Mouse (Mus musculus): ENCODE measurements around the gene Ddx55. TPM values are rescaled to one million over a fixed set of nuclear protein-coding genes. Genes with fewer than 3 reads are reported as not detected.
"Not testable (repeated sequence)": the region's sequence is repeated elsewhere in the genome, so short reads cannot be mapped to it uniquely, and the experiment has no call there.

Gene Ddx55
- polyA plus RNA-seq, 1 experiment from 2014 or later, result 24.5 TPM

DNA sequence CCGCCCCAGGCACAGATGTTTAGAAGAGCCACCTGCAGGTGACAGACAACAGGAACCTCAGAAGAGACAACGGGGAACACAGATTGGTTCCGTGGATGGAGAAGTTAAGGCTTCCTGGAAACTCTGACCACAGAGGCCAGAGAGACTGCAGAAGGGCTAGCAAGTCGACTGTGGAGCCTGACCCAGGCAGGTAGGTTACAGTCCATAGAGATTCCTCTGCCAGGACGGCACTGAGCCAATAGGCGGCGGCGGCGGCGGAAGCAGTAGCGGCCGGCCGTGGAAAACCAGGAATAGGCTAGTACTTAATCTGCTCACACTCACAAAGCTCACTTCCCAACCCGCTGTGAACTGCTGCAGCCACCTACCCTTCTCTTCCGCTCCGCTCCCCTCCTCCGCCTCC is 15.9 kb upstream of the Ddx55 start:
- TF ChIP-seq CTCF (IDR thresholded peaks at IDR 0.05), result no peak
- CTCF ChIA-PET, result interaction anchor here (1.0 kb wide), 1 partner anchor 104 kb away, joined by 3 read pairs; no protein-coding TSS in a partner anchor
- no peaks in the 10 kb centered on the region for H3K27me3 ChIP-seq
- in situ Hi-C loops (cut with MboI; ENCODE audit: low pct_unique_long_range_greater_than_20kb), result no loop called here
- DNase-seq (ENCODE audit: low read depth, low spot score) (no peak), ATAC-seq (no peak)
- POLR2A ChIA-PET, result interaction anchor here (1.0 kb wide), 1 partner anchor 41 kb away, joined by 4 read pairs; no protein-coding TSS in a partner anchor

DNA sequence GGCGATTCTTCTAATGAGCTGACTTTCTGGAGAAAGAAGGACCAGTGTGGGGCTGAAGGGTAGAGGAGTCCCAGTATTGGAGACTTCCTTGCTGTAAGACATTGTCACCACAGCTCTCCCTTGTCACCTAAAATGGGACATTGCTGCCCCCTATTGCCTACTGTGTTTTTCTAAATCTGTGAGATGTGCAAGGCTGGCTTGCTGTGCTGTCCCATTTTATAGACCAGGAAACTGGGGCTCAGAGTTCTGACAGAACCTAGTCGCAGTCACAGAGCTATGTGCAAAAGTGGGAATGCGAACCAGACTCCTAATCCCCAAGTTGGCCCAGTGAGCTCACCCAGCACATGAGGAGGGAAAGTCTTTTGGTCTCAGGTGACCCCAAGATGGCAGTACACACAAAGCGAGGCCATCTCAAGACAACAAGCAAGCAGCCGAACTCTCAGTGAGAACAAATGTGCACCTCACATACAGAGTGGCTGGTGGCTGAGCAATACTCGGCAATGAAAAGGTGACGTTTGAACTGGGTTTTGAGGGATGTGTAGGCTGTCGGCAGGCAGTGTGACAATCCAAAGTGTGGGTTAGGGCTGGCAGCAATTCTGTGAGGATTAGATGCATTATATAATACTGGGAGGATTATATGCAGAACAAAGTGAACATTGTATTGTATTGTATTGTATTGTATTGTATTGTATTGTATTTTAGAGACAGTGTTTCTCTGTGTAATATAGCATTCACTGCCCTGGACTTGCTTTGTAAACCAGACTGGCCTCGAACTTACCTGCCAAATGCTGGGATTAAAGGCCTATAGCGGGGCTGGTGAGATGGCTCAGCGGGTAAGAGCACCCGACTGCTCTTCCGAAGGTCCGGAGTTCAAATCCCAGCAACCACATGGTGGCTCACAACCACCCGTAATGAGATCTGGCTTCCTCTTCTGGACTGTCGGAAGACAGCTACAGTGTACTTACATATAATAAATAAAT is 13.6 kb upstream of the Ddx55 start:
- TF ChIP-seq CTCF (IDR thresholded peaks at IDR 0.05), result no peak
- H3K27me3 ChIP-seq, result no peaks in the 10 kb centered on the region
- in situ Hi-C loops (cut with MboI; ENCODE audit: low pct_unique_long_range_greater_than_20kb), result no loop called here
- CTCF ChIA-PET, result interaction anchor here (0.6 to 2.2 kb wide), 28 partner anchors 8 to 146 kb away, joined by 3 to 31 read pairs (median 4); partner anchors contain the start of genes Ddx55, Kmt5a, Rilpl2 and Sbno1
- POLR2A ChIA-PET, result interaction anchor here (0.6 to 1.3 kb wide), 6 partner anchors 8 to 107 kb away, joined by 3 to 4 read pairs (median 3); partner anchors contain the start of gene Rilpl1
- ATAC-seq (no peak), DNase-seq (ENCODE audit: low read depth, low spot score) (no peak)

DNA sequence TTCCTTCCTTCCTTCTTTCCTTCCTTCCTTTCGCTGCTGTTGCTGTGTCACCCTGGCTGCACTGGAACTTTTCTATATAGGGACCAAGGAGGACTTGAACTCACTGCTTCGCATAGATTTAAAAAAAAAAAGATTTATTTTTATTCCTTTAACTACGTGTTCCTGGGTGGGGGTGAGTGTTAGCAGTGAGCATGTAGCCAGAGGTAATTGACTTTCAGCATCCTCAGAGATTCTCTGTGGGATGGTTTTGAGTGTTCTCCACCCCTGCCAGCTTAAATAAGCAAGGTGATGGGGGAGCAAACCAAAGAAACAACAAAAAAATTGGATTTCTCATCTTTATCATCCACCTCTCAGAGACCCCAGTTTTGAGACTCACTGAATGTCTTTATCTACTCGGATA is 12.8 kb upstream of the Ddx55 start:
- no peaks in the 10 kb centered on the region for H3K27me3 ChIP-seq
- ChIA-PET POLR2A (interaction anchor here (0.9 kb wide), 1 partner anchor 9 kb away, joined by 4 read pairs; the partner anchor contains the start of gene Rilpl1), CTCF (interaction anchor here (1.0 to 1.7 kb wide), 3 partner anchors 12 to 108 kb away, joined by 3 to 31 read pairs (median 4); partner anchors contain the start of gene Kmt5a)
- ATAC-seq, result no peak
- no peak for DNase-seq (ENCODE audit: low read depth, low spot score)
- in situ Hi-C loops (cut with MboI; ENCODE audit: low pct_unique_long_range_greater_than_20kb), result no loop called here
- TF ChIP-seq CTCF (IDR thresholded peaks at IDR 0.05), result no peak

DNA sequence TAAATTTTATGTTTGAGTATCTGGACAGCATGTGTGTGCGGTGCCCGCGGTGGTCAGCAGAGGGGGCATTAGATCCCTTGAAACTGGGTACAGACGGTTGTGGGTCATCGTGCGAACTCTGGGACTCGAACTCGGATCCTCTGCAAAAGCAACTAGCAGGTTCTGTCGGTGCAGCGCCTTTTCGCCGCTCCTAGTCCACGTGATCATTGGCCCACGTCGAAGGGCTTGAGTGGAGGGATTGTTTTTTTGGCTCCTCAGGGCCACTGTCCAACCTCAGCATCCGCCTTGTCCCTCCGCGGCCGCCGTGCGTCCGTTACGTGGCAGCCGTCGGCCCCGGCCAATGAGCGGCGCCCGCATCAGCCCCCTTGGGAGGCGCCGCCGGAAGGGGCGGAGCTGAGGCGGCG is 12.3 kb upstream of the Ddx55 start, which contains the start of gene Tmed2:
Gene Tmed2, plus strand, starts transcription at position 313 of the 404 bp plus-strand sequence.
- CTCF ChIA-PET, result interaction anchor here (1.0 kb wide), 1 partner anchor 108 kb away, joined by 3 read pairs; no protein-coding TSS in a partner anchor
- in situ Hi-C loops (cut with MboI; ENCODE audit: low pct_unique_long_range_greater_than_20kb), result no loop called here
- DNase-seq (ENCODE audit: low read depth, low spot score) (peak; percentile 72), ATAC-seq (peak; percentile 91)
- POLR2A ChIA-PET, result no interaction called here
- H3K27me3 ChIP-seq, result no peaks in the 10 kb centered on the region
- TF ChIP-seq CTCF (IDR thresholded peaks at IDR 0.05), result peak; percentile 50

DNA sequence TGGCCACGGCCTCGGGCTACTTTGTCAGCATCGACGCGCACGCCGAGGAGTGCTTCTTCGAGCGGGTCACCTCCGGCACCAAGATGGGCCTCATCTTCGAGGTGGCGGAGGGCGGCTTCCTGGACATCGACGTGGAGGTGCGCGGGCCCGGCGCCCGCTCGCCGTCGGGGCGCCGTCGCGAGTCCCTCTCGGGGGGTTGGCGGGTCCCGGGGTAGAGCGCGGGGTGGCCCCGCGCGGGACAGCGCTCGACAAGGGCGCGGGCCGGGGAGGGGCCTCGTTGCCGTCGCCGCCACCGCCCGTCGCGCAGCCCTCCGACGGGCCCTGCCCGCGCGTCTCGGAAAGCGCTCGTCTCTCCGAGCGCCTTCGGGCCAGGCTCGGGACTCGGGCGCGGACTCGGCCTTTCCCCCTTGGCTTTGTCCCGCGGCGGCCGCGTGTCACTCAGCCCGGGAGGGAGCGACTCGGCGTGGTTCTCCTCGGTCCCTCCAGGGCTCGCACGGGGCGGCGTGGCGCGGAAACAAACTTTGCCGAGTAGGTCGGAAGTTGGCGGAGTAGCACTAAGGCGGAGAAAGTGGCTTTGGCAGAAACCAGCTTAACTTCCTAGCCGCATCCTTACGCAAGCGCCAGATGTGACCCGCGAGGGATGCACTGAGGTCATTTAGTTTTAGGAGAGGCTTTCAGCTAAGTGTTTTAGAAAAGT is 11.6 kb upstream of the Ddx55 start:
- ChIA-PET CTCF (interaction anchor here (0.7 kb wide), 1 partner anchor 35 kb away, joined by 4 read pairs; no protein-coding TSS in a partner anchor), POLR2A (interaction anchor here (0.7 to 0.9 kb wide), 5 partner anchors 14 to 1567 kb away, joined by 3 to 6 read pairs (median 4); no protein-coding TSS in a partner anchor)
- H3K27me3 ChIP-seq, result no peaks in the 10 kb centered on the region
- in situ Hi-C loops (cut with MboI; ENCODE audit: low pct_unique_long_range_greater_than_20kb), result no loop called here
- peak; percentile 52 for ATAC-seq
- no peak for TF ChIP-seq CTCF (IDR thresholded peaks at IDR 0.05)
- no peak for DNase-seq (ENCODE audit: low read depth, low spot score)

DNA sequence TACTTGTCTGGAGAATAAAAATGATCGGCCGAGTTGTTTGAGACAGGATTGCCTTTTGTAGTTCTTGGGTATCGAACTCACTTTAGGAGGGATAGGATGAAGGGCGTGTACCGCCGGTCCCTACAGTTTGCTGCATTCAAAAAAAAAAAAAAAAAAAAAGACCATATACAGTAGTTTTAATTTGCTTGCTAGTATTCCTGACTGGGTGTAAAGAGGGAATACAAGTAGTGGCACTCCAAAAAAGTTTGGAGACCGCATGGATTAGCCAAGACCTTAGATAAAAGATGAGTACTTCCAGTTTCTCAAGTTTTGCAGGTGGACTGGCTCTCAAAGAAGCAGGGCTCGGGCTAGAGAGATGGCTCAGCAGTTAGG is 11.1 kb upstream of the Ddx55 start:
- no peaks in the 10 kb centered on the region for H3K27me3 ChIP-seq
- in situ Hi-C loops (cut with MboI; ENCODE audit: low pct_unique_long_range_greater_than_20kb), result no loop called here
- DNase-seq (ENCODE audit: low read depth, low spot score) (no peak), ATAC-seq (no peak)
- CTCF ChIA-PET, result interaction anchor here (0.7 kb wide), 1 partner anchor 36 kb away, joined by 4 read pairs; no protein-coding TSS in a partner anchor
- POLR2A ChIA-PET, result interaction anchor here (0.7 to 1.0 kb wide), 6 partner anchors 11 to 1568 kb away, joined by 3 to 6 read pairs (median 4); partner anchors contain the start of gene Ddx55
- no peak for TF ChIP-seq CTCF (IDR thresholded peaks at IDR 0.05)

DNA sequence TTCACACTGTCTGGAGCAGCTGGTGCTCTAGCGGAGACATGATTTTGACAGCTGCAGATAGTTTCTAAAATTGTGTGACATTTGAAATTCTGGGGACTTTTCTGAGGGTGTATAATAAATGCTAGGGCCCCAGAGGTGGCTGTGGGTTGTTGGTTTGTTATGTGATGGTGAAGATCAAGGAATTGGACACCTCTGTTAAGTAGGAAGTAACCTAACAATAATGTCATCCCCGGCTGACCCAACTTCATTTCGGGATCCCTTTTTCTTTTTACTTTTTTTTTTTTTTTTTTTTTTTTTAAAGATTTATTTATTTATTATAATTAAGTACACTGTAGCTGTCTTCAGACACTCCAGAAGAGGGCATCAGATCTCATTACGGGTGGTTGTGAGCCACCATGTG is 1.9 kb upstream of the Ddx55 start:
- DNase-seq (ENCODE audit: low read depth, low spot score); H3K27me3 ChIP-seq; in situ Hi-C loops (cut with MboI; ENCODE audit: low pct_unique_long_range_greater_than_20kb); ATAC-seq; CTCF ChIA-PET: not testable (repeated sequence)
- POLR2A ChIA-PET, result interaction anchor here (2.0 kb wide), 1 partner anchor 120 kb away, joined by 6 read pairs; no protein-coding TSS in a partner anchor

DNA sequence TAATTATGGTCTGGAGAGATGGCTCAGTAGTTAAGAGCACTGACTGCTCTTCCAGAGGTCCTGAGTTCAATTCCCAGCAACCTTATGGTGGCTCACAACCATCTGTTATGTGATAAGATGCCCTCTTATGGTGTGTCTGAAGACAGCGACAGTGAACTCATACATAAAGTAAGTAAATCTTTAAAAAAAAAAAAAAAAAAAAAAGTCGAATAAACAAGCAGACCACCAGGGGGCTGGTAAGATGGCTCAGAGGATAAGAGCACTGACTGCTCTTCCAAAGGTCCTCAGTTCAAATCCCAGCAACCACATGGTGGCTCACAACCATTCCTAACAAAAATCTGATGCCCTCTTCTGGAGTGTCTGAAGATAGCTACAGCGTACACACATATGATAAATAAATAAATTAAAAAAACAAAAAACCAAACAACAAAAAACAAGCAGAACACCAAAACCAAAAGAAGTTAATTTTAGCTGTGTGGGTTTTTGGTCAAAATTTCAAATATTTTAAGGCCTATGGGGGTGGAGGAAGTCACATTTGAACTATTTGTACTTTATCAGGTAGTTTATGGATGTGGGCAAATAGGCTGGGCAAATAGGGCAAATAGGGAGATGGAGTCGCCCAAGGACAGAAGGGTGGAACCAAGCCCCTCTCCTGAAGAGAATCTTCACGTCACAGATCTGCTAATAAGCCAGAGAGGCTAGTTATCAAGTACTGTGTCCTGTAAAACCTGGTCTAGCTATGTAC is 1.1 kb upstream of the Ddx55 start:
- ATAC-seq; DNase-seq (ENCODE audit: low read depth, low spot score); in situ Hi-C loops (cut with MboI; ENCODE audit: low pct_unique_long_range_greater_than_20kb); H3K27me3 ChIP-seq: not testable (repeated sequence)
- ChIA-PET POLR2A (interaction anchor here (0.6 to 2.0 kb wide), 4 partner anchors 9 to 121 kb away, joined by 3 to 6 read pairs (median 4); no protein-coding TSS in a partner anchor), CTCF (interaction anchor here (0.8 to 5.7 kb wide), 6 partner anchors 10 to 117 kb away, joined by 3 to 30 read pairs (median 4); no protein-coding TSS in a partner anchor)
- TF ChIP-seq CTCF (IDR thresholded peaks at IDR 0.05), result peak; percentile 46

DNA sequence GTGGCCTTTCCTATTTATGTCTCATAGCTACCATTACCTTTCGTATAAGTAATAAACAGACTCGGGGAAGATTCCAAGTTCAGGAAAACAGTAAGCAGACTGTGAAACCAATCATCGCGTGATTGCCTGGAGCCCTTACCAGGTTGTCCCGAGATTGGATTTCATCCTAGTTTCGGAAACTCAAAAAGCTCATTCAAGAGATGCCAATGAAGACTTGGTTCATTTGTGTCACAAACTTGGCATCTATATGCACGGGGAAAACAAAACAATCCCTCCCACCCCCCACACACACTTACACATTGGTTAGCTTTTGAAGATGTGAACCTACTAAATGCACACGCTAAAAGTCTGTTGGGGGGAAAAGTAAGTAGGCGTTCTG is 581 bp upstream of the Ddx55 start:
- no peak for TF ChIP-seq CTCF (IDR thresholded peaks at IDR 0.05)
- ChIA-PET POLR2A (interaction anchor here (0.6 to 2.0 kb wide), 7 partner anchors 10 to 1969 kb away, joined by 3 to 6 read pairs (median 3); no protein-coding TSS in a partner anchor), CTCF (interaction anchor here (0.8 to 5.7 kb wide), 6 partner anchors 9 to 118 kb away, joined by 3 to 30 read pairs (median 4); no protein-coding TSS in a partner anchor)
- no peaks in the 10 kb centered on the region for H3K27me3 ChIP-seq
- in situ Hi-C loops (cut with MboI; ENCODE audit: low pct_unique_long_range_greater_than_20kb), result no loop called here
- ATAC-seq, result no peak
- DNase-seq (ENCODE audit: low read depth, low spot score), result no peak
